In genomic region chr1:37101016-37101415, GRCm38 (mm10) we compare ENCODE assay signal across 19 mouse cellular contexts.
"Had no signal": no experiment of that assay in that cellular context is flagged by ENCODE, and none has a peak within 500 bp of the region (broad histone marks: within the 10 kb centered on the region; RNA-seq: fewer than 3 reads in every experiment).

No protein-coding gene starts in this region.

- H3K4me3 ChIP-seq: left cerebral cortex, adult 2 months; midbrain, embryonic 12.5 days; midbrain, embryonic 15.5 days; neural tube, embryonic 12.5 days; neural tube, embryonic 15.5 days had no signal

- H3K36me3 ChIP-seq: midbrain, embryonic 12.5 days; midbrain, embryonic 15.5 days; neural tube, embryonic 12.5 days; neural tube, embryonic 15.5 days had no signal

- H3K27me3 ChIP-seq: midbrain, embryonic 12.5 days; midbrain, embryonic 15.5 days; neural tube, embryonic 12.5 days; neural tube, embryonic 15.5 days had no signal

- H3K4me1 ChIP-seq: neural tube, embryonic 12.5 days had no signal

- ATAC-seq: liver, postnatal 0 days; lung, postnatal 0 days; midbrain, embryonic 15.5 days had no signal

- H3K9me3 ChIP-seq: midbrain, embryonic 12.5 days; midbrain, embryonic 15.5 days; neural tube, embryonic 12.5 days; neural tube, embryonic 15.5 days had no signal

- H3K27ac ChIP-seq: kidney, postnatal 0 days; left cerebral cortex, adult 2 months; liver, embryonic 14.5 days; macrophage; midbrain, embryonic 12.5 days; midbrain, embryonic 15.5 days; neural tube, embryonic 12.5 days; neural tube, embryonic 15.5 days; stomach, postnatal 0 days had no signal

- H3K4me2 ChIP-seq: liver, embryonic 11.5 days; lung, embryonic 14.5 days; midbrain, embryonic 12.5 days; midbrain, embryonic 15.5 days; neural tube, embryonic 12.5 days; neural tube, embryonic 15.5 days had no signal

- H3K9ac ChIP-seq: liver, embryonic 14.5 days; liver, postnatal 0 days; lung, embryonic 14.5 days; midbrain, embryonic 12.5 days; midbrain, embryonic 15.5 days; neural tube, embryonic 12.5 days; neural tube, embryonic 15.5 days had no signal

- DNase-seq: kidney, adult 2 months; kidney, postnatal 25 days; liver, postnatal 0 days; lung, embryonic 14.5 days; right cerebral cortex, adult 18-20 months; right cerebral cortex, postnatal 14 days; right cerebral cortex, postnatal 4 days; thymus, postnatal 25 days had no signal
